ENCODE assay signal across 9 mouse cellular contexts in the genomic region with DNA sequence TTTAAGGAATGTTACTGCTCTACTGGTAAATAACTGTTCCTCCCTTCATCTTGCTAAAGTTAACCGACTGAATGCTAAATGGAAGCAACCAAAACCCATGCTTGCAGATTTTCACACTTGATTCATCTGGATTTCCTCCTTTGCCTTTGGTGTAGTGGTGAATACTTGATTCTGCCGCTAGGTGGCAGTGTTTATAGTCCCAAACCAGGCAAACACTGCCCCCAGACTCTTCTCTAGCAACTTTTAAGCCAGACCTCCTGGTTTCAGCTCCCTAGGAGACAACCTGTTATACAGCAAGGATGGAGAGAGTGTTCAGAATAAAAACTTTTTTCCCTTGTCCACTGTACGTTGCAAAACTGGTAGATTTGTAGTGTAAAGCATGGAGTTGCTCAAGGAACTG. TPM values are rescaled to one million over a fixed set of nuclear protein-coding genes. Genes with fewer than 3 reads are reported as not detected.
DNase-seq lines count a peak whose midpoint lies in the region; ATAC-seq and TF ChIP-seq lines count a peak whose summit lies in the region.
"Had no signal": no experiment of that assay in that cellular context is flagged by ENCODE, and none has a peak within 500 bp of the region (broad histone marks: within the 10 kb centered on the region; RNA-seq: fewer than 3 reads in every experiment).

No protein-coding gene starts in this region.

- H3K79me2 ChIP-seq in myocyte (ENCODE audit: control insufficient read depth, insufficient read depth): no peaks in the 10 kb centered on the region

- H3K36me3 ChIP-seq in forebrain, postnatal 0 days (ENCODE audit: insufficient read depth): no peaks in the 10 kb centered on the region
- H3K36me3 ChIP-seq in intestine, postnatal 0 days (ENCODE audit: control insufficient read depth, insufficient read depth): no peaks in the 10 kb centered on the region
- H3K36me3 ChIP-seq in limb, embryonic 10.5 days: no peaks in the 10 kb centered on the region
- no peaks in the 10 kb centered on the region for H3K36me3 ChIP-seq in myocyte (ENCODE audit: control insufficient read depth, insufficient read depth)
- H3K36me3 ChIP-seq: embryonic facial prominence, embryonic 15.5 days had no signal

- 0 out of 2 replicates have a peak overlapping the region, but pooled peaks have one; percentile 79 for H3K27ac ChIP-seq in forebrain, postnatal 0 days (ENCODE audit: low read depth, low read length)
- no peak overlapping the region for H3K27ac ChIP-seq in intestine, postnatal 0 days (ENCODE audit: low read depth, low read length)
- no peak overlapping the region for H3K27ac ChIP-seq in limb, embryonic 10.5 days

- 0 out of 2 replicates have a peak, but pooled peaks cover 4% of the 10 kb centered on the region for H3K4me1 ChIP-seq in forebrain, postnatal 0 days (ENCODE audit: insufficient read depth)
- H3K4me1 ChIP-seq in intestine, postnatal 0 days (replicated peaks; ENCODE audit: control insufficient read depth, insufficient read depth, low read length): no peaks in the 10 kb centered on the region
- no peaks in the 10 kb centered on the region for H3K4me1 ChIP-seq in limb, embryonic 10.5 days

- H3K4me2 ChIP-seq in forebrain, postnatal 0 days (ENCODE audit: low read depth): peak overlapping the region; percentile 47
- H3K4me2 ChIP-seq in intestine, postnatal 0 days (replicated peaks; ENCODE audit: low read depth): no peak overlapping the region
- peak overlapping the region; percentile 53 for H3K4me2 ChIP-seq in myocyte (ENCODE audit: low read depth)

- no peak overlapping the region for H3ac ChIP-seq in myocyte (ENCODE audit: control insufficient read depth, insufficient read length)

- H3K9ac ChIP-seq in forebrain, postnatal 0 days: no peak overlapping the region
- H3K9ac ChIP-seq in intestine, postnatal 0 days (ENCODE audit: low read depth, low read length): no peak overlapping the region
- H3K9ac ChIP-seq: embryonic facial prominence, embryonic 15.5 days had no signal

- peak; percentile 60 for DNase-seq in urinary bladder, postnatal 14 days (ENCODE audit: low spot score)
- DNase-seq in urinary bladder, postnatal 10 days (ENCODE audit: low spot score): no peak
- DNase-seq in cerebellum, adult 18-20 months: peak; percentile 59 to 71
- peak; percentile 86 for DNase-seq in forebrain, postnatal 0 days
- peak; percentile 62 for DNase-seq in limb, embryonic 10.5 days (ENCODE audit: low spot score)
- peak; percentile 43 to 79 for DNase-seq in spleen, postnatal 4 days (ENCODE audit: low spot score in 2 of 2)

- no peaks in the 10 kb centered on the region for H3K27me3 ChIP-seq in forebrain, postnatal 0 days (ENCODE audit: insufficient read depth, low read length)
- no peaks in the 10 kb centered on the region for H3K27me3 ChIP-seq in intestine, postnatal 0 days (replicated peaks; ENCODE audit: control insufficient read depth, insufficient read depth, low read length)
- H3K27me3 ChIP-seq in limb, embryonic 10.5 days (ENCODE audit: low read depth, poor library complexity, severe bottlenecking): no peaks in the 10 kb centered on the region
- no peaks in the 10 kb centered on the region for H3K27me3 ChIP-seq in myocyte (ENCODE audit: control insufficient read depth, insufficient read depth, insufficient read length)
- H3K27me3 ChIP-seq: embryonic facial prominence, embryonic 15.5 days had no signal

- WGBS in forebrain, postnatal 0 days: under 1% methylated on average over 3 of the region's 3 CpGs
- WGBS in intestine, postnatal 0 days: 2% methylated on average over 3 of the region's 3 CpGs
- WGBS in limb, embryonic 10.5 days: 4% methylated on average over 3 of the region's 3 CpGs

- TF ChIP-seq POLR2A in myocyte (IDR thresholded peaks at IDR 0.05; ENCODE audit: insufficient read length, low read depth): no peak

- no peak overlapping the region for H3K4me3 ChIP-seq in forebrain, postnatal 0 days (ENCODE audit: low read depth, low read length)
- H3K4me3 ChIP-seq in intestine, postnatal 0 days (ENCODE audit: low read depth, low read length): no peak overlapping the region
- no peak overlapping the region for H3K4me3 ChIP-seq in limb, embryonic 10.5 days
- no peak overlapping the region for H3K4me3 ChIP-seq in myocyte
- H3K4me3 ChIP-seq: embryonic facial prominence, embryonic 15.5 days had no signal

- TF ChIP-seq CTCF in forebrain, postnatal 0 days (IDR thresholded peaks at IDR 0.05; ENCODE audit: low read depth): peak; percentile 90
- peak; percentile 86 for TF ChIP-seq CTCF in intestine, postnatal 0 days (IDR thresholded peaks at IDR 0.05; ENCODE audit: low read depth)

- no peaks in the 10 kb centered on the region for H3K9me3 ChIP-seq in forebrain, postnatal 0 days (ENCODE audit: low read length)
- no peaks in the 10 kb centered on the region for H3K9me3 ChIP-seq in intestine, postnatal 0 days (ENCODE audit: control insufficient read depth)
- no peaks in the 10 kb centered on the region for H3K9me3 ChIP-seq in limb, embryonic 10.5 days (replicated peaks)
- H3K9me3 ChIP-seq: embryonic facial prominence, embryonic 15.5 days had no signal

- ATAC-seq in forebrain, postnatal 0 days: peak; percentile 45
- ATAC-seq in intestine, postnatal 0 days: no peak

TF ChIP-seq in myocyte, 11 proteins besides CTCF, POLR2A, EP300 and RAD21:
- TF ChIP-seq MYOD1 (IDR thresholded peaks at IDR 0.05; ENCODE audit: control insufficient read depth in 1 of 3, insufficient read length in 2 of 3, low read depth in 2 of 3) (no peak), TCF12 (IDR thresholded peaks at IDR 0.05; ENCODE audit: insufficient read depth, poor library complexity, severe bottlenecking) (no peak), E2F4 (IDR thresholded peaks at IDR 0.05; ENCODE audit: insufficient read depth) (no peak), MYOG (IDR thresholded peaks at IDR 0.05; ENCODE audit: control insufficient read depth in 1 of 3, insufficient read depth in 1 of 3, insufficient read length in 2 of 3, low read depth in 2 of 3) (no peak)

RNA-seq across cellular contexts. Expression of gene Cep78, which starts 13.4 kb away (rescaled TPM):
- 25.3 and 27.0 TPM in 2 replicates for total RNA-seq in forebrain, postnatal 0 days (2014; rRNA removed)
- polyA plus RNA-seq in forebrain, postnatal 0 days (2015; fragmentation: Nextera tagmentation; extraction: Ambion mirVana): 21.6 and 23.4 TPM in 2 replicates
- polyA plus RNA-seq in intestine, postnatal 0 days (2015; fragmentation: Nextera tagmentation; extraction: Ambion mirVana): 3.8 and 4.3 TPM in 2 replicates
- 57.7 and 62.1 TPM in 2 replicates for polyA plus RNA-seq in limb, embryonic 10.5 days (2016; fragmentation: Nextera tagmentation; extraction: Ambion mirVana)
- 4.0 TPM for polyA plus RNA-seq in myocyte (2012; fragmentation: generic; extraction: Trizol)

RNA-seq across cellular contexts. Expression of gene Psat1, which starts 51.0 kb away (rescaled TPM):
- 84.2 and 89.2 TPM in 2 replicates for total RNA-seq in forebrain, postnatal 0 days (2014; rRNA removed)
- 57.4 and 69.1 TPM in 2 replicates for polyA plus RNA-seq in forebrain, postnatal 0 days (2015; fragmentation: Nextera tagmentation; extraction: Ambion mirVana)
- 13.0 and 15.3 TPM in 2 replicates for polyA plus RNA-seq in intestine, postnatal 0 days (2015; fragmentation: Nextera tagmentation; extraction: Ambion mirVana)
- polyA plus RNA-seq in limb, embryonic 10.5 days (2016; fragmentation: Nextera tagmentation; extraction: Ambion mirVana): 93.3 and 127 TPM in 2 replicates
- polyA plus RNA-seq in myocyte (2012; fragmentation: generic; extraction: Trizol): 396 TPM
